Mouse (Mus musculus): Measurements from ENCODE around the gene Manf. TPM values are rescaled to one million over a fixed set of nuclear protein-coding genes. Genes with fewer than 3 reads are reported as not detected.

The Manf gene
- total and polyA plus RNA-seq, 3 experiments, result 181 to 358 (median 292) TPM

DNA sequence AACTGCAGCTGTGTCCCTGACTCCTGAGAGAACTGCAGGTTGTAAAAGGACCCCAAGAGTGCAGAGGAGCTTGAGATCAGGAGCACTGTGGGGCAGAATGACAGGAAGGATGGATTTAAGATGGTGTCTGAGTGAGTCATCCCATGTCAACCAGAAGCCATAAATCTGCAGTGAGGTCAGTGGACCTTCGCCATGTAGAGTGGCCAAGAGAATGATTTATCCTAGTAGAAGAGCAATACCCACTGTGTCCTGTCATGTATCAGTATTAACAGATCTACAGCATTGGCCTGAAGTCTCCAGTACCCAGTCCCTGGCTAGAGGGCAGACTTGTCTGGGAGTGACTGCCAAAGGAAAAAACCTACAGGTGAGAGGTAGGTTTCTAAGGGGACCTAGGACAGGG, 7.1 kb upstream of the Manf start (continued):
- no peak for TF ChIP-seq JUN (IDR thresholded peaks at IDR 0.05; ENCODE audit: insufficient read depth, low read depth, low read length)
- no peak for TF ChIP-seq TBP (conservative IDR thresholded peaks at IDR 0.05; ENCODE audit: low read depth, low read length)

DNA sequence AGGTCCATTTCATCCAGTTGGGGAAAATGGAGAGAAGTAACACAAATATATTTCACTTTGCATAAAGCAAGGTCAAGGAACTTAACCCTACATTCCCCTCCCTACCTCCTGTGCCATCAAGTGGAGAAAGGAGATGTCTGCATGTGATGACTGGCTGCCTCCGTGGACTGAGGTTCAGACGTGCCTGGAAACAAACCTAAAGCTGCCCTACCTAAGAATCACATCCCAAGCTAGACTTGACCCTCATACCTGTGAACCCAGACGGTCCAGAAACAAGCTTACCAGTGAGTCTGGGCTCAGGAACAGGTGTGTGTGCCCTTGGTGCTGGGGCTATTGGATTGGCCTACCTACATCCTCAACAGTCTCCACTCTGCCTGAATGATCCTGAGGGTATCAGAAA, 1.5 kb upstream of the Manf start:
- in situ Hi-C loops (cut with MboI; ENCODE audit: low pct_ligation_motif_present, low pct_unique_long_range_greater_than_20kb, low sequenced_read_pairs) (loop anchor here (5.0 kb wide), 1 partner anchor 221 kb away; no protein-coding TSS in a partner anchor), dilution Hi-C loops (cut with MboI; ENCODE audit: extremely low pct_ligation_motif_present, extremely low pct_unique_long_range_greater_than_20kb, low sequenced_read_pairs) (no loop called here)
- DNase-seq (ENCODE audit: extremely low read depth), result peak; percentile 36
- H3K9me3 ChIP-seq (replicated peaks; ENCODE audit: low read length), result no peaks in the 10 kb centered on the region
- H3K4me1 ChIP-seq (ENCODE audit: control insufficient read depth in 1 of 2, insufficient read depth in 2 of 2), result peaks cover 9 to 31% of the 10 kb centered on the region in 2 experiments
- H3K4me3 ChIP-seq (replicated peaks in 1 of 3; ENCODE audit: low read depth in 2 of 3, low read length in 2 of 3, poor library complexity in 1 of 3), result peak overlapping the region in 1 of 3 experiments; percentile 92
- H3K4me2 ChIP-seq (ENCODE audit: insufficient read depth, low read depth, poor library complexity, severe bottlenecking), result no peak overlapping the region
- no peak overlapping the region for H3K27ac ChIP-seq (ENCODE audit: insufficient read depth, low read depth)
- no peak overlapping the region; the same call in 1 of the 2 replicates for H3K9ac ChIP-seq (ENCODE audit: insufficient read depth, low read depth)
- TF ChIP-seq CTCF (conservative IDR thresholded peaks at IDR 0.05 in 1 of 2, IDR thresholded peaks at IDR 0.05 in 1 of 2; ENCODE audit: low read depth in 2 of 2, low read length in 2 of 2) (peak in 1 of 2 experiments; percentile 15; a peak in 1 of 4 replicates), HCFC1 (IDR thresholded peaks at IDR 0.05; ENCODE audit: low read depth, low read length) (no peak), SIN3A (IDR thresholded peaks at IDR 0.05; ENCODE audit: low read length) (0 out of 2 replicates have a peak, but pooled peaks have one; percentile 42)
- H3K36me3 ChIP-seq (replicated peaks in 1 of 2; ENCODE audit: control insufficient read depth in 1 of 2, insufficient read depth in 1 of 2, low read length in 1 of 2), result peaks cover 20 to 24% of the 10 kb centered on the region in 2 experiments
- H3K79me2 ChIP-seq (replicated peaks; ENCODE audit: control insufficient read depth, extremely low read depth, insufficient read depth, poor library complexity, severe bottlenecking), result peaks cover 26% of the 10 kb centered on the region
- peaks cover 19% of the 10 kb centered on the region for H3K27me3 ChIP-seq (replicated peaks)

DNA sequence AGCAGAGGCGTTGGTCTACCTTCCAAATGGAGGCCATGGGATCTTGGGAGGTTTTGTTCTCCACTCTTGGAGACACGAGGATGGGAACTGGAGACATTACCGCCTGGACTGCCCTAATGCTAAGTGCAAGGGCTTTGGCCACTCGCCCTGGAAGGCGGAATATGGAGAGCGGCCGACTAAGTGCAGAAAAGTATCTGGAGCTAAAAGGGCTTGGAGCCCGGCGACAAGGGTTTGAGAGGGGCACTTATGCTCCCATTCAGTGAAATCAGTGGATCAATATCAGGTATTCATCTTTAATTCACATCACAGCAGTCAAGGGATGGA, 735 bp upstream of the Manf start:
- Histone ChIP-seq H3K4me3 (replicated peaks in 1 of 3; ENCODE audit: low read depth in 2 of 3, low read length in 2 of 3, poor library complexity in 1 of 3) (peak overlapping the region; percentile 72 to 97 (median 92)), H3K27ac (ENCODE audit: insufficient read depth, low read depth) (peak overlapping the region; percentile 66), H3K9me3 (replicated peaks; ENCODE audit: low read length) (no peaks in the 10 kb centered on the region), H3K4me2 (ENCODE audit: insufficient read depth, low read depth, poor library complexity, severe bottlenecking) (peak overlapping the region; percentile 22; the same call in 1 of the 2 replicates), H3K36me3 (replicated peaks in 1 of 2; ENCODE audit: control insufficient read depth in 1 of 2, insufficient read depth in 1 of 2, low read length in 1 of 2) (peaks cover 25 to 30% of the 10 kb centered on the region in 2 experiments), H3K9ac (ENCODE audit: insufficient read depth, low read depth) (peak overlapping the region; percentile 87), H3K27me3 (replicated peaks) (peaks cover 15% of the 10 kb centered on the region), H3K4me1 (ENCODE audit: control insufficient read depth in 1 of 2, insufficient read depth in 2 of 2) (peaks cover 9 to 39% of the 10 kb centered on the region in 2 experiments), H3K79me2 (replicated peaks; ENCODE audit: control insufficient read depth, extremely low read depth, insufficient read depth, poor library complexity, severe bottlenecking) (peaks cover 26% of the 10 kb centered on the region)
- dilution Hi-C loops (cut with MboI; ENCODE audit: extremely low pct_ligation_motif_present, extremely low pct_unique_long_range_greater_than_20kb, low sequenced_read_pairs) (no loop called here), in situ Hi-C loops (cut with MboI; ENCODE audit: low pct_ligation_motif_present, low pct_unique_long_range_greater_than_20kb, low sequenced_read_pairs) (loop anchor here (5.0 kb wide), 1 partner anchor 220 kb away; no protein-coding TSS in a partner anchor)
- TF ChIP-seq POLR2A (IDR thresholded peaks at IDR 0.05; ENCODE audit: low read depth, low read length), result no peak
- TF ChIP-seq NRF1 (IDR thresholded peaks at IDR 0.05; ENCODE audit: low read depth, low read length), result no peak
- TF ChIP-seq MXI1 (IDR thresholded peaks at IDR 0.05; ENCODE audit: low read depth, low read length), result peak; percentile 7; the same call in 1 of the 2 replicates
- no peak for TF ChIP-seq SIN3A (IDR thresholded peaks at IDR 0.05; ENCODE audit: low read length)
- no peak for TF ChIP-seq USF1 (IDR thresholded peaks at IDR 0.05; ENCODE audit: low read depth, low read length)
- TF ChIP-seq ZMIZ1 (IDR thresholded peaks at IDR 0.05; ENCODE audit: low read depth, low read length), result 0 out of 2 replicates have a peak, but pooled peaks have one; percentile 53
- TF ChIP-seq JUND (conservative IDR thresholded peaks at IDR 0.05; ENCODE audit: low read depth, low read length), result no peak
- no peak for TF ChIP-seq E2F4 (IDR thresholded peaks at IDR 0.05; ENCODE audit: insufficient replicate concordance, low read depth, low read length)
- TF ChIP-seq JUN (IDR thresholded peaks at IDR 0.05; ENCODE audit: insufficient read depth, low read depth, low read length), result no peak
- TF ChIP-seq MEF2A (IDR thresholded peaks at IDR 0.05; ENCODE audit: borderline replicate concordance, low read depth, low read length), result no peak
- no peak for TF ChIP-seq UBTF (IDR thresholded peaks at IDR 0.05; ENCODE audit: low read depth, low read length)
- DNase-seq (ENCODE audit: extremely low read depth), result no peak

Measured in CH12.LX (cell line).